8 mouse cellular contexts compared by ENCODE assay signal in genomic region chr11:85524186-85524585, GRCm38 (mm10).
DNase-seq lines count a peak whose midpoint lies in the region; ATAC-seq and TF ChIP-seq lines count a peak whose summit lies in the region.

No protein-coding gene starts in this region.

- no peaks in the 10 kb centered on the region for H3K27me3 ChIP-seq in intestine, embryonic 14.5 days (replicated peaks; ENCODE audit: control insufficient read depth, insufficient read depth, low read length)

- no peak overlapping the region for H3K9ac ChIP-seq in intestine, embryonic 14.5 days (ENCODE audit: low read length)

- no peak overlapping the region for H3K4me3 ChIP-seq in intestine, embryonic 14.5 days (ENCODE audit: low read depth, low read length)
- H3K4me3 ChIP-seq in left cerebral cortex, adult 2 months = peak overlapping the region; percentile 39

- peak overlapping the region; percentile 31 for H3K4me2 ChIP-seq in intestine, embryonic 14.5 days (ENCODE audit: low read length)

- DNase-seq in ZHBTc4 (ENCODE audit: low read depth, low spot score) = peak; percentile 75
- peak; percentile 83 for DNase-seq in gastrocnemius, postnatal 14 days
- peak; percentile 70 for DNase-seq in intestine, embryonic 14.5 days (ENCODE audit: low spot score)
- peak; percentile 66 to 74 for DNase-seq in left cerebral cortex, adult 2 months (ENCODE audit: extremely low spot score in 1 of 2, low spot score in 2 of 2)
- peak; percentile 77 for DNase-seq in lung, postnatal 36 days
- DNase-seq in right cerebral cortex, adult 18-20 months = peak; percentile 77
- peak; percentile 43 to 68 for DNase-seq in urinary bladder, postnatal 4 days (ENCODE audit: low spot score in 2 of 2)

- H3K4me1 ChIP-seq in intestine, embryonic 14.5 days (replicated peaks; ENCODE audit: control insufficient read depth, insufficient read depth, low read length) = peaks cover 26% of the 10 kb centered on the region

- ATAC-seq in common myeloid progenitor, adult 5-6 weeks (replicated peaks; ENCODE audit: low read depth, poor library complexity, severe bottlenecking) = 0 out of 2 replicates have a peak, but pooled peaks have one; percentile 62
- ATAC-seq in intestine, embryonic 14.5 days (replicated peaks; ENCODE audit: low FRiP score, low TSS enrichment, low read depth) = peak; percentile 72; the same call in 1 of the 2 replicates

- H3K27ac ChIP-seq in intestine, embryonic 14.5 days (ENCODE audit: low read depth) = peak overlapping the region; percentile 48; the same call in 1 of the 2 replicates
- H3K27ac ChIP-seq in left cerebral cortex, adult 2 months = peak overlapping the region; percentile 19; the same call in 1 of the 2 replicates

- intact Hi-C loops in gastrocnemius, postnatal 14 days (cut with DNase I; ENCODE audit: low total_unique reads) = no loop called here
- intact Hi-C loops in left cerebral cortex, adult 2 months (cut with DNase I) = no loop called here

- no peak for TF ChIP-seq CTCF in left cerebral cortex, adult 2 months (IDR thresholded peaks at IDR 0.05)

- no peaks in the 10 kb centered on the region for H3K9me3 ChIP-seq in intestine, embryonic 14.5 days (ENCODE audit: control insufficient read depth, low read length)

- no peaks in the 10 kb centered on the region for H3K36me3 ChIP-seq in intestine, embryonic 14.5 days (ENCODE audit: control insufficient read depth, insufficient read depth, low read length)

- WGBS in intestine, embryonic 14.5 days = 30% methylated on average over 12 of the region's 12 CpGs
